Mouse (Mus musculus) spleen, adult 2 months (tissue): ENCODE results near the gene Lonp2.

Experiments used
- CTCF ChIP-seq: fragments of 200-500 bp; IDR thresholded peaks from 2 replicates; pipeline ENCODE4 v1.5.1; 2011; ENCODE audit warnings: mild to moderate bottlenecking, inconsistent platforms; ENCODE audit not compliant: insufficient read depth, insufficient read length, insufficient replicate concordance; ENCODE audit errors: extremely low read depth
- POLR2A ChIP-seq: fragments of 200-500 bp; IDR thresholded peaks from 2 replicates; pipeline ENCODE4 v1.6.1; 2011; ENCODE audit warnings: low read depth, low read length, inconsistent platforms

- TF ChIP-seq CTCF = no peak
- no peak for TF ChIP-seq POLR2A
Measured at GRCm38 (mm10) chr8:86686629-86687028, 62.8 kb downstream of the Lonp2 start.
